27 mouse cellular contexts compared by ENCODE assay signal in the genomic region with DNA sequence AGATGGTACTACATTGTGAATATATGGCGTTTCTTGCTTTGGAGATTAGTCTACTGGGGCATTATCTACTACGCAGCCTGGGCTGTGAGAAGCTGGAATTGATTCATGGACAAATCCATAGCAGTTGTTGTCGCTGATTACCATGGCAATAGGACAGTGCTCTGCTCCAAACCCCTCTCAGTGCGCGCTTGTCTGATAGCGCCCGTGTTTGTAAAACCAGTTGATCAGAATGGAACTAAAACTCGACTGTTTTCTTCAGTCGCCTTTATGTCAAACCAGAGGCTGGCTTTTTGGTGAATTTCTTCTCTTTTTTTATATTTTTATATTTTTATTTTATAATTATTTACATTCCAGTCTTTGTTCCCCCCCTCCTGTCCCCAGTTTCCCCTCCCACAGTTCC.
"Had no signal": no experiment of that assay in that cellular context is flagged by ENCODE, and none has a peak within 500 bp of the region (broad histone marks: within the 10 kb centered on the region; RNA-seq: fewer than 3 reads in every experiment).

No protein-coding gene starts in this region.

- H3K4me3 ChIP-seq: embryonic facial prominence, embryonic 10.5 days; embryonic facial prominence, embryonic 12.5 days; embryonic facial prominence, embryonic 13.5 days; embryonic facial prominence, embryonic 15.5 days; erythroblast, embryonic 14.5 days; forebrain, embryonic 10.5 days; forebrain, embryonic 12.5 days; forebrain, embryonic 13.5 days; forebrain, embryonic 15.5 days; gastrocnemius, adult 2 months; heart, adult 2 months; heart, embryonic 10.5 days had no signal

- H3K27ac ChIP-seq: embryonic facial prominence, embryonic 10.5 days; embryonic facial prominence, embryonic 12.5 days; embryonic facial prominence, embryonic 13.5 days; embryonic facial prominence, embryonic 15.5 days; forebrain, embryonic 10.5 days; forebrain, embryonic 12.5 days; forebrain, embryonic 13.5 days; forebrain, embryonic 15.5 days; gastrocnemius, adult 2 months; heart, adult 2 months; heart, embryonic 10.5 days had no signal

- ATAC-seq: forebrain, embryonic 13.5 days; forebrain, embryonic 14.5 days; forebrain, embryonic 15.5 days; forebrain, embryonic 16.5 days; forebrain, postnatal 0 days had no signal

- DNase-seq: cerebellum, adult 9-10 months; cerebellum, adult 9-11 months; cerebellum, postnatal 10 days; cerebellum, postnatal 14 days; cerebellum, postnatal 25 days; cerebellum, postnatal 36 days; embryo, embryonic 11 days; forebrain, postnatal 0 days; gastrocnemius, adult 2 months; gastrocnemius, postnatal 10 days; gastrocnemius, postnatal 14 days; gastrocnemius, postnatal 25 days; gastrocnemius, postnatal 36 days; heart, adult 18-20 months; heart, adult 2 months had no signal

- H3K9me3 ChIP-seq: embryonic facial prominence, embryonic 10.5 days; embryonic facial prominence, embryonic 12.5 days; embryonic facial prominence, embryonic 13.5 days; embryonic facial prominence, embryonic 15.5 days; forebrain, embryonic 10.5 days; forebrain, embryonic 12.5 days; forebrain, embryonic 13.5 days; forebrain, embryonic 15.5 days; heart, embryonic 10.5 days had no signal

- H3K36me3 ChIP-seq: embryonic facial prominence, embryonic 10.5 days; embryonic facial prominence, embryonic 12.5 days; embryonic facial prominence, embryonic 13.5 days; embryonic facial prominence, embryonic 15.5 days; forebrain, embryonic 10.5 days; forebrain, embryonic 12.5 days; forebrain, embryonic 15.5 days; heart, embryonic 10.5 days had no signal

- H3K4me2 ChIP-seq: embryonic facial prominence, embryonic 12.5 days; embryonic facial prominence, embryonic 13.5 days; embryonic facial prominence, embryonic 15.5 days; forebrain, embryonic 12.5 days; forebrain, embryonic 13.5 days; forebrain, embryonic 15.5 days had no signal

- H3K4me1 ChIP-seq: embryonic facial prominence, embryonic 12.5 days; forebrain, embryonic 12.5 days had no signal

- H3K9ac ChIP-seq: embryonic facial prominence, embryonic 12.5 days; embryonic facial prominence, embryonic 13.5 days; embryonic facial prominence, embryonic 15.5 days; forebrain, embryonic 12.5 days; forebrain, embryonic 13.5 days; forebrain, embryonic 15.5 days; forebrain, postnatal 0 days had no signal

- H3K27me3 ChIP-seq: embryonic facial prominence, embryonic 12.5 days; embryonic facial prominence, embryonic 13.5 days; embryonic facial prominence, embryonic 15.5 days; forebrain, embryonic 13.5 days; forebrain, embryonic 15.5 days had no signal
